ENCODE assay signal across 15 mouse cellular contexts in genomic region chr6:91705651-91706050, GRCm38 (mm10). TPM values are rescaled to one million over a fixed set of nuclear protein-coding genes. Genes with fewer than 3 reads are reported as not detected.
A peak's percentile ranks its signal among the peaks of the same experiment; 100 is the strongest.
DNase-seq lines count a peak whose midpoint lies in the region; ATAC-seq and TF ChIP-seq lines count a peak whose summit lies in the region.
"Had no signal": no experiment of that assay in that cellular context is flagged by ENCODE, and none has a peak within 500 bp of the region (broad histone marks: within the 10 kb centered on the region; RNA-seq: fewer than 3 reads in every experiment).

No protein-coding gene starts in this region.

- no peak overlapping the region for H3K9ac ChIP-seq in limb, embryonic 12.5 days (replicated peaks)
- no peak overlapping the region for H3K9ac ChIP-seq in midbrain, embryonic 11.5 days (ENCODE audit: low read length)
- H3K9ac ChIP-seq: embryonic facial prominence, embryonic 15.5 days; forebrain, embryonic 13.5 days; limb, embryonic 15.5 days; midbrain, embryonic 15.5 days had no signal

- peaks cover 1% of the 10 kb centered on the region; the same call in 1 of the 2 replicates for H3K36me3 ChIP-seq in kidney, adult 2 months (ENCODE audit: control insufficient read depth, insufficient read depth, low read length)
- H3K36me3 ChIP-seq in limb, embryonic 12.5 days, result peaks cover 52% of the 10 kb centered on the region
- peaks cover 37% of the 10 kb centered on the region for H3K36me3 ChIP-seq in small intestine, adult 2 months (ENCODE audit: control insufficient read depth, insufficient read depth, low read length)
- no peaks in the 10 kb centered on the region; the same call in 1 of the 2 replicates for H3K36me3 ChIP-seq in midbrain, embryonic 11.5 days (ENCODE audit: control insufficient read depth, insufficient read depth, low read length)

- WGBS in kidney, adult 2 months, result 29% methylated on average over 4 of the region's 4 CpGs
- whole genome bisulfite sequencing in bone marrow, adult 2 months, result 51% methylated on average over 4 of the region's 4 CpGs
- 68% methylated on average over 4 of the region's 4 CpGs for WGBS in limb, embryonic 12.5 days
- 16% methylated on average over 4 of the region's 4 CpGs for WGBS in small intestine, adult 2 months
- WGBS in midbrain, embryonic 11.5 days, result 69% methylated on average over 4 of the region's 4 CpGs

- no peak for ATAC-seq in limb, embryonic 12.5 days (ENCODE audit: insufficient number of reproducible peaks, insufficient read depth, low FRiP score, low TSS enrichment, low read depth)
- no peak for ATAC-seq in midbrain, embryonic 11.5 days (ENCODE audit: low FRiP score)
- ATAC-seq: forebrain, embryonic 13.5 days; midbrain, embryonic 15.5 days had no signal

- no peak overlapping the region for H3K4me3 ChIP-seq in kidney, adult 2 months (ENCODE audit: insufficient read depth, low read depth, low read length)
- H3K4me3 ChIP-seq in bone marrow, adult 2 months (replicated peaks; ENCODE audit: control insufficient read depth, low read depth, low read length), result no peak overlapping the region
- H3K4me3 ChIP-seq in limb, embryonic 12.5 days (replicated peaks), result no peak overlapping the region
- H3K4me3 ChIP-seq in small intestine, adult 2 months (ENCODE audit: low read depth, low read length), result peak overlapping the region; percentile 27
- H3K4me3 ChIP-seq in midbrain, embryonic 11.5 days (ENCODE audit: low read depth, low read length), result no peak overlapping the region
- H3K4me3 ChIP-seq: embryonic facial prominence, embryonic 15.5 days; forebrain, embryonic 13.5 days; limb, embryonic 15.5 days; midbrain, embryonic 15.5 days had no signal

- no peak overlapping the region for H3K4me2 ChIP-seq in limb, embryonic 12.5 days
- no peak overlapping the region for H3K4me2 ChIP-seq in midbrain, embryonic 11.5 days
- H3K4me2 ChIP-seq: embryonic facial prominence, embryonic 15.5 days; forebrain, embryonic 13.5 days; limb, embryonic 15.5 days; midbrain, embryonic 15.5 days had no signal

- DNase-seq in kidney, adult 2 months, result no peak
- no peak for DNase-seq in kidney, postnatal 4 days
- DNase-seq in adrenal gland, adult 2 months, result no peak
- no peak for DNase-seq in frontal cortex, postnatal 14 days (ENCODE audit: low spot score in 2 of 2)
- no peak for DNase-seq in midbrain, embryonic 11.5 days (ENCODE audit: low spot score, missing footprints)
- DNase-seq: heart, postnatal 36 days; kidney, postnatal 36 days; right cerebral cortex, postnatal 4 days had no signal

- H3K27ac ChIP-seq in kidney, adult 2 months (ENCODE audit: insufficient read depth, low read depth, low read length), result peak overlapping the region; percentile 59
- peak overlapping the region; percentile 72 for H3K27ac ChIP-seq in bone marrow, adult 2 months (ENCODE audit: control insufficient read depth, insufficient read depth, low read depth, low read length, poor library complexity)
- H3K27ac ChIP-seq in limb, embryonic 12.5 days, result 0 out of 2 replicates have a peak overlapping the region, but pooled peaks have one; percentile 18
- H3K27ac ChIP-seq in small intestine, adult 2 months (ENCODE audit: insufficient read depth, low read depth, low read length), result peak overlapping the region; percentile 72
- no peak overlapping the region for H3K27ac ChIP-seq in midbrain, embryonic 11.5 days (ENCODE audit: low read depth, low read length)
- H3K27ac ChIP-seq: forebrain, embryonic 13.5 days; limb, embryonic 15.5 days; midbrain, embryonic 15.5 days had no signal

- TF ChIP-seq POLR2A in kidney, adult 2 months (IDR thresholded peaks at IDR 0.05; ENCODE audit: low read depth, low read length), result no peak
- TF ChIP-seq POLR2A in bone marrow, adult 2 months (IDR thresholded peaks at IDR 0.05; ENCODE audit: borderline replicate concordance, control insufficient read depth, low read depth, low read length), result no peak
- no peak for TF ChIP-seq POLR2A in small intestine, adult 2 months (IDR thresholded peaks at IDR 0.05; ENCODE audit: low read depth, low read length)

- 0 out of 2 replicates have a peak, but pooled peaks cover 5% of the 10 kb centered on the region for H3K9me3 ChIP-seq in limb, embryonic 12.5 days
- H3K9me3 ChIP-seq in midbrain, embryonic 11.5 days (ENCODE audit: control insufficient read depth, low read length), result no peaks in the 10 kb centered on the region
- H3K9me3 ChIP-seq: embryonic facial prominence, embryonic 15.5 days; forebrain, embryonic 13.5 days; limb, embryonic 15.5 days; midbrain, embryonic 15.5 days had no signal

- H3K4me1 ChIP-seq in kidney, adult 2 months (ENCODE audit: control insufficient read depth, insufficient read depth, low read length), result peaks cover 24% of the 10 kb centered on the region
- peaks cover 3% of the 10 kb centered on the region for H3K4me1 ChIP-seq in bone marrow, adult 2 months (ENCODE audit: control insufficient read depth, insufficient read depth, low read length)
- peaks cover 23% of the 10 kb centered on the region for H3K4me1 ChIP-seq in limb, embryonic 12.5 days (replicated peaks)
- H3K4me1 ChIP-seq in small intestine, adult 2 months (ENCODE audit: control insufficient read depth, insufficient read depth, insufficient read length, low read length), result peaks cover 35% of the 10 kb centered on the region
- 0 out of 2 replicates have a peak, but pooled peaks cover 2% of the 10 kb centered on the region for H3K4me1 ChIP-seq in midbrain, embryonic 11.5 days (ENCODE audit: control insufficient read depth, insufficient read depth, low read length)

- no peaks in the 10 kb centered on the region for H3K27me3 ChIP-seq in kidney, adult 2 months (replicated peaks; ENCODE audit: control insufficient read depth, insufficient read depth, low read length)
- H3K27me3 ChIP-seq in limb, embryonic 12.5 days, result no peaks in the 10 kb centered on the region
- no peaks in the 10 kb centered on the region for H3K27me3 ChIP-seq in small intestine, adult 2 months (ENCODE audit: control insufficient read depth, insufficient read depth, low read length)
- no peaks in the 10 kb centered on the region for H3K27me3 ChIP-seq in midbrain, embryonic 11.5 days (ENCODE audit: control insufficient read depth, insufficient read depth, low read length)
- H3K27me3 ChIP-seq: embryonic facial prominence, embryonic 15.5 days; forebrain, embryonic 13.5 days; limb, embryonic 15.5 days; midbrain, embryonic 15.5 days had no signal

- TF ChIP-seq CTCF in kidney, adult 2 months (conservative IDR thresholded peaks at IDR 0.05; ENCODE audit: insufficient read depth, insufficient read length, low read depth, low read length), result no peak
- no peak for TF ChIP-seq CTCF in bone marrow, adult 2 months (IDR thresholded peaks at IDR 0.05; ENCODE audit: control insufficient read depth, insufficient read depth, low read length)
- TF ChIP-seq CTCF in small intestine, adult 2 months (IDR thresholded peaks at IDR 0.05; ENCODE audit: extremely low read depth, insufficient read length, insufficient replicate concordance, low read depth, low read length), result no peak

RNA-seq across cellular contexts. Expression of gene Slc6a6, which starts 21.8 kb away (rescaled TPM):
- 277 and 336 TPM in 2 replicates for polyA plus RNA-seq in kidney, adult 2 months (2012; rRNA removed)
- 18.5 and 36.3 TPM in 2 replicates for polyA plus RNA-seq in bone marrow, adult 2 months (2011; ENCODE audit: insufficient read depth, insufficient read length, low replicate concordance, missing spikeins)
- 45.4 and 47.1 TPM in 2 replicates for polyA plus RNA-seq in limb, embryonic 12.5 days (2016; fragmentation: Nextera tagmentation; extraction: Ambion mirVana)
- polyA plus RNA-seq in small intestine, adult 2 months (2012; rRNA removed), result 44.0 and 124 TPM in 2 replicates
- total RNA-seq in adrenal gland, adult 2 months (2021), result 100 to 1,000 TPM; 466 to 626 TPM
- polyA plus RNA-seq in adrenal gland, adult 2 months (2012; rRNA removed), result 570 and 815 TPM in 2 replicates
- 43.6 and 45.6 TPM in 2 replicates for polyA plus RNA-seq in midbrain, embryonic 11.5 days (2014; fragmentation: Nextera tagmentation; extraction: Ambion mirVana)
